Mouse (Mus musculus) heart, embryonic 14.5 days (tissue): ENCODE measurements at regions not wholly inside any gene's neighbourhood (a gene's known extent, or its start where the extent isn't known, plus 50 kb on each side); places are given as distances from the start of the nearest gene placed in this dataset.

Experiments used
- ATAC-seq: fragments of 200-750 bp; cut with Nextera tagmentation; 2 replicates; pipeline ENCODE4 v1.8.0; 2017; ENCODE audit warnings: low read depth, moderate TSS enrichment; ENCODE audit not compliant: insufficient number of reproducible peaks, insufficient read depth, low FRiP score
- H3K27ac ChIP-seq, 2 experiments: fragments of 200-500 bp in 1 of 2; fragments of 300-500 bp in 1 of 2; sonication (generic) in 1 of 2; replicated peaks in 1 of 2; 2 replicates each; pipeline ENCODE4 v1.5.1; 2012 to 2014; ENCODE audit warnings: low read depth in 2 of 2, low read length in 2 of 2, control low read depth in 1 of 2, mild to moderate bottlenecking in 1 of 2, mixed read lengths in 1 of 2; ENCODE audit not compliant: control insufficient read depth in 1 of 2, insufficient read depth in 1 of 2
- H3K27me3 ChIP-seq: fragments of 300-500 bp; sonication (generic); 2 replicates; pipeline ENCODE4 v1.6.1; 2014; ENCODE audit warnings: mild to moderate bottlenecking, low read length, control low read depth; ENCODE audit not compliant: control insufficient read depth, insufficient read depth
- H3K36me3 ChIP-seq: fragments of 300-500 bp; sonication (generic); 2 replicates; pipeline ENCODE4 v1.6.1; 2014; ENCODE audit warnings: mild to moderate bottlenecking, control low read depth, low read length, mixed read lengths; ENCODE audit not compliant: control insufficient read depth, insufficient read depth
- H3K4me1 ChIP-seq, 2 experiments: fragments of 200-500 bp in 1 of 2; fragments of 300-500 bp in 1 of 2; sonication (generic) in 1 of 2; 2 replicates each; pipeline ENCODE4 v1.6.1; 2012 to 2014; ENCODE audit warnings: low read length in 2 of 2, control low read depth in 1 of 2, mixed read lengths in 1 of 2; ENCODE audit not compliant: control insufficient read depth in 2 of 2, insufficient read depth in 2 of 2
- H3K4me2 ChIP-seq: fragments of 300-500 bp; sonication (generic); 2 replicates; pipeline ENCODE4 v1.6.1; 2014; ENCODE audit warnings: mild to moderate bottlenecking, low read length
- H3K4me3 ChIP-seq, 2 experiments: fragments of 200-500 bp in 1 of 2; fragments of 300-500 bp in 1 of 2; sonication (generic) in 1 of 2; 2 replicates each; pipeline ENCODE4 v1.5.1; 2012 to 2014; ENCODE audit warnings: low read length in 2 of 2, mild to moderate bottlenecking in 2 of 2, control low read depth in 1 of 2, low read depth in 1 of 2, moderate library complexity in 1 of 2; ENCODE audit not compliant: control insufficient read depth in 1 of 2, insufficient read depth in 1 of 2
- H3K9ac ChIP-seq: fragments of 300-500 bp; sonication (generic); 2 replicates; pipeline ENCODE4 v1.6.1; 2014; ENCODE audit warnings: mild to moderate bottlenecking, low read length
- H3K9me3 ChIP-seq: fragments of 300-500 bp; sonication (generic); 2 replicates; pipeline ENCODE4 v1.6.1; 2016; ENCODE audit warnings: low read length, control low read depth; ENCODE audit not compliant: control insufficient read depth
- WGBS: fragments of 180-500 bp; shearing (Covaris S2); extraction: QIAGEN DNeasy Blood & Tissue Kit; methylation state at CpG from one replicate; pipeline ENCODE4 v1.1.7; 2014; 5-methylcytosine and 5-hydroxymethylcytosine counted together

DNA sequence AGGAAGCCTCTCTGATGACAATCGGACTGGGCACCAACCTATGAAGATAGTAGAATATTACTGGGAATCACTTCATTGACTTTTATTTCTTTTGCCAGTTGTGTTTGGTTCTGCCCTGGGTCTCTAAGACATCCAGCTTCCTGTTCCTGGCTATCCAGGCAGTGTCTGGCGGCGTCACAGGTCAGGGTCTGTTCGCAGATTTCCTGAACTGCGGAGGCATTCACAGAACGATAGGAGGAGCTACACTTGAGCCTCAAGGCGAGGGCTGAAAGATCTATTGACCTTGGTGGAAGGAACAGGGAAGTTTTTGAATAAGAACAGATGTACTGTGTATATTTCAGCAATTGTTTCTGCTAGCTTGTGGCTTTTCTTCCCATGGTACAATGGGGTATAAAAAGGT, 92.6 kb upstream of the E030018B13Rik start:
- WGBS: 45% methylated on average over 7 of the region's 7 CpGs
- Histone ChIP-seq H3K9me3 (no peaks in the 10 kb centered on the region), H3K36me3 (no peaks in the 10 kb centered on the region), H3K4me1 (no peaks in the 10 kb centered on the region), H3K4me2 (no peak overlapping the region), H3K27me3 (no peaks in the 10 kb centered on the region), H3K27ac (no peak overlapping the region), H3K9ac (no peak overlapping the region), H3K4me3 (no peak overlapping the region)
- no peak for ATAC-seq

DNA sequence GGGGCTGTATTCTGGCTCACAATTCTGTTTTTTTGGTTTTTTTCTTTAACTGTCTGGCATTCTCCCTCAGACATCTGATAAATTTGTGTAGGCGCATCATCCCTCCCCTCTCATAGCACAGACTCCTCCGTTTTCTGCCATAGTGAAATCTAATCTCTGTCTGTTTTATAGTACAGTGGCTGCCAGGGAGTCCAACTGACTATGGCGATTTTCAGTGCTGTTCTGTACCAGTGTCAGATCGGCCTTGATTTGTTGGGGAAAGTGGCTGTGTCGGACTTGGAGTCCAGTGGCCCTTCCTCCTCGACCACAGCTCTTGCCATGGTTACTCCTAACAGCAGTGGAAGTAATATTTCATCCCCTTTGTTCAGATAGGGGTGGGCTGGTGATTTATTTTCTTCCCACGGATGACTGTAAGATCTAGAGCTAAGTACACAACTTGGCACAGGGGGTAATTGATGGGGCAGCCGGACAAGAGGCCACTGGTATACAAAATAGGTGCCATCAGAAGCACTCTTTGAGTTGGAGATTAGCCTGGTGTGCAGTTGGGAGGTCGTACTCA, 87.2 kb upstream of the E030018B13Rik start:
- whole genome bisulfite sequencing: 74% methylated on average over 9 of the region's 9 CpGs
- H3K4me1 ChIP-seq: no peaks in the 10 kb centered on the region
- no peak for ATAC-seq
- no peak overlapping the region for H3K9ac ChIP-seq
- no peaks in the 10 kb centered on the region for H3K36me3 ChIP-seq
- no peaks in the 10 kb centered on the region for H3K9me3 ChIP-seq
- H3K27ac ChIP-seq: no peak overlapping the region
- H3K27me3 ChIP-seq: no peaks in the 10 kb centered on the region
- no peak overlapping the region for H3K4me2 ChIP-seq
- no peak overlapping the region for H3K4me3 ChIP-seq

GRCm38 (mm10) chr7:63833676-63834075, 83.0 kb upstream of the E030018B13Rik start:
- no peak overlapping the region for H3K4me2 ChIP-seq
- H3K36me3 ChIP-seq: no peaks in the 10 kb centered on the region
- no peak overlapping the region for H3K9ac ChIP-seq
- 75% methylated on average over 6 of the region's 6 CpGs for WGBS
- H3K27me3 ChIP-seq: no peaks in the 10 kb centered on the region
- H3K27ac ChIP-seq: no peak overlapping the region
- H3K4me3 ChIP-seq: no peak overlapping the region
- no peaks in the 10 kb centered on the region for H3K9me3 ChIP-seq
- ATAC-seq: no peak
- no peaks in the 10 kb centered on the region for H3K4me1 ChIP-seq

DNA sequence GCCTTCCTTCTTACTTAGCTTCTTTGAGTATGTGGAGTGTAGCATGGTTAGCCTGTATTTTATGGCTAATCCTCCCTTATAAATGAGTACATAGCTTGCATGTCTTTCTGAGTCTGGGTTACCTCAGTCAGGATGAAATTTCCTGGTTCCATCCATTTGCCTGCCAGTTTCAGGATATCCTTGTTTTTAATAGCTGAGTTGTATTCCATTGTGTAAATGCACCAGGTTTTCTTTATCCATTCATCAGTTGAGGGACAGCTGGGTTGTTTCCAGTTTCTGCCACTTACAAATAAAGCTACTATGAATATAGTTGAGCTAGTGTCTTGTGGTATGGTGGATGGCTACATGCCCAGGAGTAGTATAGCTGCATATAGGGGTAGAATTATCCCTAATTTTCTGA, 80.7 kb upstream of the E030018B13Rik start:
- no peak overlapping the region for H3K4me3 ChIP-seq
- H3K4me2 ChIP-seq: no peak overlapping the region
- no peaks in the 10 kb centered on the region for H3K4me1 ChIP-seq
- no peaks in the 10 kb centered on the region for H3K27me3 ChIP-seq
- H3K27ac ChIP-seq: no peak overlapping the region
- H3K36me3 ChIP-seq: no peaks in the 10 kb centered on the region
- H3K9me3 ChIP-seq: no peaks in the 10 kb centered on the region
- ATAC-seq: no peak
- no peak overlapping the region for H3K9ac ChIP-seq
